Mouse (Mus musculus) heart, embryonic 14.5 days (tissue): ENCODE measurements at regions not wholly inside any gene's neighbourhood (a gene's known extent, or its start where the extent isn't known, plus 50 kb on each side); places are given as distances from the start of the nearest gene placed in this dataset.
A peak's percentile ranks its signal among the peaks of the same experiment; 100 is the strongest.

Experiments
- ATAC-seq: fragments of 200-750 bp; cut with Nextera tagmentation; 2 replicates; pipeline ENCODE4 v1.8.0; 2017; ENCODE audit warnings: low read depth, moderate TSS enrichment; ENCODE audit not compliant: insufficient number of reproducible peaks, insufficient read depth, low FRiP score
- H3K27ac ChIP-seq, 2 experiments: fragments of 200-500 bp in 1 of 2; fragments of 300-500 bp in 1 of 2; sonication (generic) in 1 of 2; replicated peaks in 1 of 2; 2 replicates each; pipeline ENCODE4 v1.5.1; 2012 to 2014; ENCODE audit warnings: low read depth in 2 of 2, low read length in 2 of 2, control low read depth in 1 of 2, mild to moderate bottlenecking in 1 of 2, mixed read lengths in 1 of 2; ENCODE audit not compliant: control insufficient read depth in 1 of 2, insufficient read depth in 1 of 2
- H3K27me3 ChIP-seq: fragments of 300-500 bp; sonication (generic); 2 replicates; pipeline ENCODE4 v1.6.1; 2014; ENCODE audit warnings: mild to moderate bottlenecking, low read length, control low read depth; ENCODE audit not compliant: control insufficient read depth, insufficient read depth
- H3K36me3 ChIP-seq: fragments of 300-500 bp; sonication (generic); 2 replicates; pipeline ENCODE4 v1.6.1; 2014; ENCODE audit warnings: mild to moderate bottlenecking, control low read depth, low read length, mixed read lengths; ENCODE audit not compliant: control insufficient read depth, insufficient read depth
- H3K4me1 ChIP-seq, 2 experiments: fragments of 200-500 bp in 1 of 2; fragments of 300-500 bp in 1 of 2; sonication (generic) in 1 of 2; 2 replicates each; pipeline ENCODE4 v1.6.1; 2012 to 2014; ENCODE audit warnings: low read length in 2 of 2, control low read depth in 1 of 2, mixed read lengths in 1 of 2; ENCODE audit not compliant: control insufficient read depth in 2 of 2, insufficient read depth in 2 of 2
- H3K4me2 ChIP-seq: fragments of 300-500 bp; sonication (generic); 2 replicates; pipeline ENCODE4 v1.6.1; 2014; ENCODE audit warnings: mild to moderate bottlenecking, low read length
- H3K4me3 ChIP-seq, 2 experiments: fragments of 200-500 bp in 1 of 2; fragments of 300-500 bp in 1 of 2; sonication (generic) in 1 of 2; 2 replicates each; pipeline ENCODE4 v1.5.1; 2012 to 2014; ENCODE audit warnings: low read length in 2 of 2, mild to moderate bottlenecking in 2 of 2, control low read depth in 1 of 2, low read depth in 1 of 2, moderate library complexity in 1 of 2; ENCODE audit not compliant: control insufficient read depth in 1 of 2, insufficient read depth in 1 of 2
- H3K9ac ChIP-seq: fragments of 300-500 bp; sonication (generic); 2 replicates; pipeline ENCODE4 v1.6.1; 2014; ENCODE audit warnings: mild to moderate bottlenecking, low read length
- H3K9me3 ChIP-seq: fragments of 300-500 bp; sonication (generic); 2 replicates; pipeline ENCODE4 v1.6.1; 2016; ENCODE audit warnings: low read length, control low read depth; ENCODE audit not compliant: control insufficient read depth
- WGBS: fragments of 180-500 bp; shearing (Covaris S2); extraction: QIAGEN DNeasy Blood & Tissue Kit; methylation state at CpG from one replicate; pipeline ENCODE4 v1.1.7; 2014; 5-methylcytosine and 5-hydroxymethylcytosine counted together

DNA sequence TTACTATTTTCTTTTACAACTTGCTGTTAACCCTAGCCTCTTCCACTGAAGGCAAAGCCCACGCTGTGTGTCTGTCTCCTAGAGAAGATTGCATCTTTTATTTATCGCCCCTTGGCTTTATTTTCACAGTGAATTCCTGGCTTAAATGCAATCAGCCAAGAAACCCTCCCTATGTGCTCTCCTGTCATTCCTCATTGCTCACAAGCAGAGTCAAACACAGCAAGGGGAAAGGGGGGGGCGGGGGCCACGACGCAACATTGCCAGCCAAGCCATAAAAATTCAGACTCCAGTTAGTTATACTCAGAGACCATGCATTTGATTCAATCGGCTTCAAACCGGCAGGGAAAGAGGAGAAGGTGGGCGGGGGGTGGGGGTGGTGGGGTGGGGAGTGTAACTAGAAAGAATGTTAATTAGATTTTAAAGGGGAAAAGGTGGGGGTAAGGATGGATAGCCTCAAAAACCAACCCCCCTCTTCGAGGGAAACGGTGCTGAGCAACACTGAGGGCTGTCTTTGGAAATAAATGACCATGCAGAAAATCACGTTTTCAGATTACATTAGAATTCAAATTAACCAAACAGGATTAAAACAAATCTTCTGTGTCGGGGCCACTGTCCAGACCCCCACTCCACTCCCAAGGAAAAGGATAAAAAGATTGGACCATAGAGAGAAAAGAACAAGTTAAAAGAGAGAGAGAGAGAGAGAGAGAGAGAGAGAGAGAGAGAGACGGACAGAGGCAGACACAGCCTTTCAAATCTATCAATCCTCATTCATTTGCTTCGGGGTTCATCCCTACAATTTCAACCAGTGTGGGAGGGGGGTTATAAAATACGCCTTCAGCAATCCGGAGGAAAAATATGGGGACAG, 156.6 kb upstream of the Smim15 start:
- WGBS: 5% methylated on average over 15 of the region's 16 CpGs
- H3K4me1 ChIP-seq: peaks cover 0 to 18% of the 10 kb centered on the region in 2 experiments; a peak in 3 of 4 replicates
- no peak for ATAC-seq
- H3K4me2 ChIP-seq: peak overlapping the region; percentile 81
- peak overlapping the region; percentile 87 for H3K9ac ChIP-seq
- H3K36me3 ChIP-seq: no peaks in the 10 kb centered on the region
- peak overlapping the region; percentile 84 to 92 for H3K4me3 ChIP-seq
- no peaks in the 10 kb centered on the region for H3K9me3 ChIP-seq
- 0 out of 2 replicates have a peak, but pooled peaks cover 3% of the 10 kb centered on the region for H3K27me3 ChIP-seq
- H3K27ac ChIP-seq: 0 out of 4 replicates have a peak overlapping the region, but pooled peaks of 1 of the 2 experiments have one; percentile 86

DNA sequence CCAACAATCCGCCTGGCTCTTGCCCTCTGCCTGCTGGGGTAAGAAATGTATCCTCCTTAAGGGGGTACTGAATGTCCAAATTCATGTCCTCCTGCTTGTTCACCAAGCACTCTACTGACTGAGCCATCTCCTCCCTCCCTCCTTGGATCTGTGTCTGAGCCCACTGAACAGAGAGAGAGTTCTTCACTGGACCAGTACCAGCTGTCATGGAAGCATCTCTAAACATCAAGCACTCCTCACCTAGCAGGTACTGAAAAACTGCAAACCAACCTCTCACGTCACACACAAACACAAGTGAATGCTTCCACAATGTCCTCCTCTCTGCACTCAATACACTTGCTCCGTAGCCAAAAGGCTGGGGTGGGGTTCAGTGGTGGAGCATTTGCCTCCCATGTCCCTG, 159.4 kb upstream of the Smim15 start:
- 87% methylated on average over 3 of the region's 3 CpGs for WGBS

DNA sequence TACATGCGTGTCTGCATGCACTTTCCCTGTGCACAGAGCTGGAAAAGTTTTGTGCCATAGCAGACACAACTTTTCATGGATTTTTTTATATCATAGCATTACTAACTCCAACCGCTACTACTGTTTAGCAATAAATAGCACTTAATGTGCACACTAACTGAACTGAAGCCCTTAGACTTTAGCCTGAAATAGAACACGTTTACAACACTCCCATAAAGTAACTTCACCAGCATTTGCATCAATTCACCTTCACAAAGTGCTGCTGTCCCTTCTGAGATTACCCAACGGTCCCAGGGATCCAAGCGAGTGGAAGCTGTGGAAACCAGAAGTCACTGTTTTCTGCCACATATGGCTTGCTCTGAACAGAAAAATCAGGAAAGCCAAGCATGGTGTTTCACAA, 161.9 kb upstream of the Smim15 start:
- Histone ChIP-seq H3K4me1 (peaks cover 3 to 17% of the 10 kb centered on the region in 2 experiments), H3K4me3 (no peak overlapping the region), H3K4me2 (no peak overlapping the region), H3K27ac (no peak overlapping the region), H3K9ac (no peak overlapping the region), H3K27me3 (no peaks in the 10 kb centered on the region), H3K36me3 (no peaks in the 10 kb centered on the region), H3K9me3 (peaks cover 4% of the 10 kb centered on the region; the same call in 1 of the 2 replicates)
- 79% methylated on average over 5 of the region's 5 CpGs for WGBS
- ATAC-seq: no peak

More for the DNA sequence above, 159.4 kb upstream of the Smim15 start:
- peaks cover 0 to 14% of the 10 kb centered on the region in 2 experiments; a peak in 3 of 4 replicates for H3K4me1 ChIP-seq
- H3K9ac ChIP-seq: no peak overlapping the region
- H3K36me3 ChIP-seq: no peaks in the 10 kb centered on the region
- no peak overlapping the region for H3K4me2 ChIP-seq
- no peaks in the 10 kb centered on the region for H3K27me3 ChIP-seq
- H3K4me3 ChIP-seq: no peak overlapping the region
- ATAC-seq: no peak
- H3K9me3 ChIP-seq: peaks cover 4% of the 10 kb centered on the region; the same call in 1 of the 2 replicates
- H3K27ac ChIP-seq: no peak overlapping the region

DNA sequence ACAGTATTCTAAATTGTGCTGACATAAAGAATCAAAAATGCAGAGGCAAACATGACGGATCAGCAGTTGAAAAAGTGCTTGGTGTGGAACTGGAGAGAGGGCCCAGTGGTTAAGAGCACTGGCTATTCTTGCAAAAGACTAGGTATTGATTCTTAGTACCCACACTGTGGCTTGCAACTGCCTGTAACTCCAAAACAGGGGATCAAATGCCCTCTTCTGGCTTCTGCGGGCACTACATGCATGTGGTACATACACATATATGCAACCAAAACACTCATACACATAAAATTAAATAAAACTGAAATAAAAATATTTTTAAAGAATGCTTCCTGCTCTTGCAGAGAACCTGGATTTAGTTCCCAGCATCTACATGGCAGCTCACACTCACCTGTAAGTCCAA, 163.7 kb upstream of the Smim15 start:
- H3K27me3 ChIP-seq: no peaks in the 10 kb centered on the region
- peaks cover 4% of the 10 kb centered on the region; the same call in 1 of the 2 replicates for H3K9me3 ChIP-seq
- WGBS: 94% methylated on average over 2 of the region's 2 CpGs
- H3K4me2 ChIP-seq: no peak overlapping the region
- H3K36me3 ChIP-seq: no peaks in the 10 kb centered on the region
- no peak overlapping the region for H3K27ac ChIP-seq
- ATAC-seq: no peak
- H3K4me1 ChIP-seq: peaks cover 3 to 13% of the 10 kb centered on the region in 2 experiments
- H3K9ac ChIP-seq: no peak overlapping the region
- H3K4me3 ChIP-seq: no peak overlapping the region

GRCm38 (mm10) chr13:107879535-107879934, 164.7 kb upstream of the Smim15 start:
- 34% methylated on average over 6 of the region's 8 CpGs for WGBS
- ATAC-seq: peak; percentile 56; the same call in 1 of the 2 replicates

GRCm38 (mm10) chr13:107878980-107879379, 165.3 kb upstream of the Smim15 start:
- 82% methylated on average over 3 of the region's 3 CpGs for WGBS
- Histone ChIP-seq H3K4me1 (peaks cover 3 to 13% of the 10 kb centered on the region in 2 experiments), H3K27me3 (no peaks in the 10 kb centered on the region), H3K4me3 (no peak overlapping the region), H3K27ac (no peak overlapping the region), H3K36me3 (no peaks in the 10 kb centered on the region), H3K9me3 (peaks cover 4% of the 10 kb centered on the region; the same call in 1 of the 2 replicates), H3K4me2 (no peak overlapping the region), H3K9ac (no peak overlapping the region)
- no peak for ATAC-seq

More at GRCm38 (mm10) chr13:107879535-107879934, 164.7 kb upstream of the Smim15 start:
- Histone ChIP-seq H3K4me2 (peak overlapping the region; percentile 33; the same call in 1 of the 2 replicates), H3K4me1 (peaks cover 3 to 13% of the 10 kb centered on the region in 2 experiments), H3K27me3 (no peaks in the 10 kb centered on the region), H3K27ac (no peak overlapping the region), H3K9me3 (peaks cover 4% of the 10 kb centered on the region; the same call in 1 of the 2 replicates), H3K9ac (no peak overlapping the region), H3K36me3 (no peaks in the 10 kb centered on the region), H3K4me3 (no peak overlapping the region)

DNA sequence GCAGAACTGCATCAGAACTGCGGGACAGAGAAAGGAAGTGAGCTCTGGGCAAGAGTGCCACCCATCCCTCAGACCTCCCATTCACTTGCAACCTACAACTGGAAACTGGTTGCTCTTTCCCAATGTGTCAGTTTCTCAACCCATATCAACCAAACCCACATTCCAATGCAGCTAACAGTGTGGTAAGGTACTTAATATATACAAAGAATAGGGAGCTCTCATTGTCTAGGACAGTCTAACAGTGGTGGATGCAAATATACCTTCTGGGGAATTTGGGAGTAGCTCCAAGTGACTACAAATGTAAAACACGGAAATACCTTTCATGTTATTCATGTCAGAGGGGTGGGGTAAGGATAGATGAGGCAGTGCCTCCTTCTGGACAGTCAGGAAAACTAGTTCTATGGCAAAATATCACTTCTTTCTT, 171.0 kb upstream of the Smim15 start:
- Histone ChIP-seq H3K4me2 (no peak overlapping the region), H3K4me1 (peaks cover 0 to 4% of the 10 kb centered on the region in 2 experiments; a peak in 2 of 4 replicates), H3K9ac (no peak overlapping the region), H3K4me3 (no peak overlapping the region), H3K27ac (no peak overlapping the region), H3K36me3 (no peaks in the 10 kb centered on the region), H3K27me3 (no peaks in the 10 kb centered on the region), H3K9me3 (no peaks in the 10 kb centered on the region)
- no peak for ATAC-seq
- 48% methylated on average over 2 of the region's 2 CpGs for WGBS
